Mouse (Mus musculus): ENCODE data around the gene Chka.

GRCm38 (mm10) chr19:3810536-3811233 is 40.9 kb upstream of the Chka start:
- no peak for TF ChIP-seq ZC3H11A (IDR thresholded peaks at IDR 0.05; ENCODE audit: borderline replicate concordance, low read depth, low read length)
- no peak for TF ChIP-seq CHD2 (IDR thresholded peaks at IDR 0.05; ENCODE audit: low read depth, low read length)
- no peak for TF ChIP-seq MAFK (IDR thresholded peaks at IDR 0.05; ENCODE audit: insufficient read depth, low read depth, low read length)
- no peak for TF ChIP-seq HCFC1 (IDR thresholded peaks at IDR 0.05; ENCODE audit: borderline replicate concordance, insufficient read depth, low read length)
- TF ChIP-seq ZNF384 (IDR thresholded peaks at IDR 0.05; ENCODE audit: low read depth, low read length), result no peak

All from ES-E14 (cell line).